Mouse (Mus musculus): ENCODE measurements around the gene Csn1s2a. TPM values are rescaled to one million over a fixed set of nuclear protein-coding genes. Genes with fewer than 3 reads are reported as not detected.
"Not testable (repeated sequence)": the region's sequence is repeated elsewhere in the genome, so short reads cannot be mapped to it uniquely, and the experiment has no call there.

Csn1s2a gene
- polyA plus RNA-seq (2012; rRNA removed) = not detected in 2 replicates

- H3K4me1 ChIP-seq (ENCODE audit: control insufficient read depth, insufficient read depth, low read length) = no peaks in the 10 kb centered on the region
- H3K27ac ChIP-seq (ENCODE audit: control insufficient read depth, insufficient read depth, low read depth, low read length) = no peak within 1 kb of the TSS
- H3K27me3 ChIP-seq (ENCODE audit: control insufficient read depth, insufficient read depth, low read length) = no peaks in the 10 kb centered on the region
- TF ChIP-seq POLR2A (IDR thresholded peaks at IDR 0.05; ENCODE audit: control insufficient read depth, low read depth, low read length) = no peak
- TF ChIP-seq CTCF (IDR thresholded peaks at IDR 0.05; ENCODE audit: control insufficient read depth, insufficient read depth, insufficient replicate concordance, low read depth, low read length) = no peak
- no peaks in the 10 kb centered on the region for H3K36me3 ChIP-seq (ENCODE audit: control insufficient read depth, insufficient read depth, low read length)
- no peak within 1 kb of the TSS for H3K4me3 ChIP-seq (ENCODE audit: control insufficient read depth, low read depth, low read length)
Measured at GRCm38 (mm10) chr5:87774267-87774666, at the start of gene Csn1s2a. Gene Csn1s2a, plus strand, starts transcription at chr5:87774567.

DNA sequence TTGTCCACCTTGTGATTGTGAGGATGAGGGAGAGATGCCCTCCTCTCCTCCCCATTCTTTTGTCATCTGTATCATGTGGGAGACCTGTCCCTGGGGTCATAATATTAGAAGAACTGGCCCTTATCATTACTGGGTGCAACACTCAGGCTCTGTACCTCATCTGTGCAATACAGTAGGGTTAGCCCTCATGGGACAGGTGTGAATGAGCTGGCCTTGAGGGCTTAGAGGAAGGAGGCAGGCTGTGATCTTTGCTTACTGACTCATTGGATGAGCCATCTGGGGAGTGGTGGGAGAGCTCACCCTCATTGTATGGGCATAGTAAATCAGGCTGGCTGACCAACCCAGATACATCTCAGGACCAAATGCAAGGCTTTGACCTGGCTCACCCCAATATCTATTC, 39.5 kb upstream of the Csn1s2a start:
- H3K4me3 ChIP-seq (ENCODE audit: control insufficient read depth, low read depth, low read length) = no peak overlapping the region

GRCm38 (mm10) chr5:87753471-87753870, 20.9 kb upstream of the Csn1s2a start:
- H3K36me3 ChIP-seq (ENCODE audit: control insufficient read depth, insufficient read depth, low read length) = no peaks in the 10 kb centered on the region
- H3K4me3 ChIP-seq (ENCODE audit: control insufficient read depth, low read depth, low read length) = no peak overlapping the region
- H3K27me3 ChIP-seq (ENCODE audit: control insufficient read depth, insufficient read depth, low read length) = no peaks in the 10 kb centered on the region
- H3K4me1 ChIP-seq (ENCODE audit: control insufficient read depth, insufficient read depth, low read length) = no peaks in the 10 kb centered on the region
- H3K27ac ChIP-seq (ENCODE audit: control insufficient read depth, insufficient read depth, low read depth, low read length) = no peak overlapping the region
- TF ChIP-seq POLR2A (IDR thresholded peaks at IDR 0.05; ENCODE audit: control insufficient read depth, low read depth, low read length) (no peak), CTCF (IDR thresholded peaks at IDR 0.05; ENCODE audit: control insufficient read depth, insufficient read depth, insufficient replicate concordance, low read depth, low read length) (no peak)

More for the DNA sequence above, 39.5 kb upstream of the Csn1s2a start:
- Histone ChIP-seq H3K27ac (ENCODE audit: control insufficient read depth, insufficient read depth, low read depth, low read length) (no peak overlapping the region), H3K36me3 (ENCODE audit: control insufficient read depth, insufficient read depth, low read length) (no peaks in the 10 kb centered on the region), H3K4me1 (ENCODE audit: control insufficient read depth, insufficient read depth, low read length) (no peaks in the 10 kb centered on the region), H3K27me3 (ENCODE audit: control insufficient read depth, insufficient read depth, low read length) (no peaks in the 10 kb centered on the region)
- TF ChIP-seq CTCF (IDR thresholded peaks at IDR 0.05; ENCODE audit: control insufficient read depth, insufficient read depth, insufficient replicate concordance, low read depth, low read length) (no peak), POLR2A (IDR thresholded peaks at IDR 0.05; ENCODE audit: control insufficient read depth, low read depth, low read length) (no peak)

DNA sequence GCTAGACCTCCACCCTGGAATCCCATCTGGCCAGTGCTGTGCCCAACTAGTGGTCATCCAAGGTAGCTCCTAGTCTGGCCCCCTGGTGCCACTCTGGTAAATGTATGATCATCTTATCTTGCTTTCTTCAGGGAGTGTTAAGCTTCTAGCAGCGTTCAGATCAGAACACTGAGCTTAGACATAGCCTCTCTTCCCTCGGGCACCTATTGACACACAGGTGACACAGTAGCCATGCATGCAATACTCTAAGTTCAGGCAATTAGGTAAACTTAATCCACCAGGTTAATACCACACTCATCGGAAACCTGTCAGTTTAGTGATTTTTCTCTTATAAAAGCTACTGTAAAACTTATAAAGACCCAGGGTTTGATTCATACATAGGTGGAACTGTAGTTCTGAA, 9.8 kb upstream of the Csn1s2a start:
- Histone ChIP-seq H3K36me3 (ENCODE audit: control insufficient read depth, insufficient read depth, low read length) (no peaks in the 10 kb centered on the region), H3K4me1 (ENCODE audit: control insufficient read depth, insufficient read depth, low read length) (no peaks in the 10 kb centered on the region), H3K27ac (ENCODE audit: control insufficient read depth, insufficient read depth, low read depth, low read length) (no peak overlapping the region), H3K27me3 (ENCODE audit: control insufficient read depth, insufficient read depth, low read length) (no peaks in the 10 kb centered on the region), H3K4me3 (ENCODE audit: control insufficient read depth, low read depth, low read length) (no peak overlapping the region)
- TF ChIP-seq POLR2A (IDR thresholded peaks at IDR 0.05; ENCODE audit: control insufficient read depth, low read depth, low read length) = no peak
- TF ChIP-seq CTCF (IDR thresholded peaks at IDR 0.05; ENCODE audit: control insufficient read depth, insufficient read depth, insufficient replicate concordance, low read depth, low read length) = no peak

- not testable (repeated sequence) for H3K27ac ChIP-seq (ENCODE audit: control insufficient read depth, insufficient read depth, low read depth, low read length); H3K27me3 ChIP-seq (ENCODE audit: control insufficient read depth, insufficient read depth, low read length)
Measured at GRCm38 (mm10) chr5:87772151-87772550, 2.2 kb upstream of the Csn1s2a start.

DNA sequence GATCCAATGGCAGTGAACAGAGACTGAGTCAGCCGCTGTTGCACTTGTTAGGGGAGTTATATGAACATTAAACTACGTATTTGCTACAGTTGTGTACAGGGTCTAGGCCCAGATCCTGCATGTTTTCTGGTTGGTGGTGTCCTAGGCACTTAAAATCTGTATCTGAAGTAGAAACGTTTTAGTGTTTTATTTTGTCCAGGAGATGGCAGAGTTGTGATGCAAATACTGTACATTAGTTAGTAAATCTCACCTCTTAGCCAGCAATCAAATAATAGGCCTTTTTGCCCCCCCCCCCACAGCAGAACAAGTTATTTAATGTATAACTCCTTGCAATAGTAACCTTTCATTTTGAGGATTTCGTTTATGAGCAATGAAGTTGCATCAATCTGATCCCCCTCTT, 8.4 kb downstream of the Csn1s2a start:
- no peaks in the 10 kb centered on the region for H3K4me1 ChIP-seq (ENCODE audit: control insufficient read depth, insufficient read depth, low read length)
- no peak overlapping the region for H3K27ac ChIP-seq (ENCODE audit: control insufficient read depth, insufficient read depth, low read depth, low read length)
- TF ChIP-seq POLR2A (IDR thresholded peaks at IDR 0.05; ENCODE audit: control insufficient read depth, low read depth, low read length) = no peak
- no peak for TF ChIP-seq CTCF (IDR thresholded peaks at IDR 0.05; ENCODE audit: control insufficient read depth, insufficient read depth, insufficient replicate concordance, low read depth, low read length)
- H3K36me3 ChIP-seq (ENCODE audit: control insufficient read depth, insufficient read depth, low read length) = no peaks in the 10 kb centered on the region
- no peaks in the 10 kb centered on the region for H3K27me3 ChIP-seq (ENCODE audit: control insufficient read depth, insufficient read depth, low read length)
- H3K4me3 ChIP-seq (ENCODE audit: control insufficient read depth, low read depth, low read length) = no peak overlapping the region

More at GRCm38 (mm10) chr5:87772151-87772550, 2.2 kb upstream of the Csn1s2a start:
- not testable (repeated sequence) for H3K4me1 ChIP-seq (ENCODE audit: control insufficient read depth, insufficient read depth, low read length); H3K36me3 ChIP-seq (ENCODE audit: control insufficient read depth, insufficient read depth, low read length); H3K4me3 ChIP-seq (ENCODE audit: control insufficient read depth, low read depth, low read length)

DNA sequence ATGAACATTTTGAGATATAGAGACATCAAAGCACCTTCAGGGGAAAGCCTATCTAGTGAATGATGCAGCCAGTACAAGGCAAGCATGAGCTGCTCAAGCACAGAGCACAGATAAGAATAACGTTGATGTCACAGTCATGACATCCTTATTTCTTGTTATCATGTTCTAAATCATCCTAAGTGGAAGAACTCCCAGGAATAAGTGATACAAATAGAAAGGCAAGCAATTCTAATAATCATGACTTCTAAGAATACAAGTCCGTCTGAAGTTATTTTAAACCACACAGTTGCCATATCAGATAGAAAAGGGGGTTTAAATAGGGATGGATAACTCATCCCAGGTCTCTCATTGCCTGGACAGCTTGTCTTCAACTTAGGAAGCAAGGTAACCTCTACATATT, 33.4 kb downstream of the Csn1s2a start, which contains the start of gene Csn1s2b:
Gene Csn1s2b (plus strand): TSS at position 301 of the 400 bp plus-strand sequence.
- TF ChIP-seq CTCF (IDR thresholded peaks at IDR 0.05; ENCODE audit: control insufficient read depth, insufficient read depth, insufficient replicate concordance, low read depth, low read length) (no peak), POLR2A (IDR thresholded peaks at IDR 0.05; ENCODE audit: control insufficient read depth, low read depth, low read length) (no peak)
- Histone ChIP-seq H3K27me3 (ENCODE audit: control insufficient read depth, insufficient read depth, low read length) (no peaks in the 10 kb centered on the region), H3K4me3 (ENCODE audit: control insufficient read depth, low read depth, low read length) (no peak within 1 kb of the TSS), H3K27ac (ENCODE audit: control insufficient read depth, insufficient read depth, low read depth, low read length) (no peak within 1 kb of the TSS), H3K36me3 (ENCODE audit: control insufficient read depth, insufficient read depth, low read length) (no peaks in the 10 kb centered on the region), H3K4me1 (ENCODE audit: control insufficient read depth, insufficient read depth, low read length) (no peaks in the 10 kb centered on the region)

DNA sequence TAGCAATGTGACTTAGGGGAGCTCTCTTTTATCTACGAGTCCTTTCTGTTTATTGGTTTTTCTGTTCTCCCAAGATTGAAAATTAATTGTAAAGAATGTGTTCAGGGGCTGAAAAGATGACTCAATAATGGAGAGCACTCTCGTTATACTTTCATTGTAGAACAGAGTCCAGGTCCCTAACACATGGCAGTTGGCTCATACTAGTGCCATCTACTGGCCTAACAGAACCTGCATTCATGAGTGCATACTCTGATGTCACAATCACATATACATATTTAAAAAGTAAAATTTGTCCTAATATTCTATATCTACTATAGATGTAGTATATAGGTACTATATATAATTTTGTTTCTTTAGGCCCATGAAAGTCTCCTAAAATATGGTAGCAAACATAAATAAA, 34.9 kb downstream of the Csn1s2a start:
- no peaks in the 10 kb centered on the region for H3K36me3 ChIP-seq (ENCODE audit: control insufficient read depth, insufficient read depth, low read length)
- TF ChIP-seq CTCF (IDR thresholded peaks at IDR 0.05; ENCODE audit: control insufficient read depth, insufficient read depth, insufficient replicate concordance, low read depth, low read length) (no peak), POLR2A (IDR thresholded peaks at IDR 0.05; ENCODE audit: control insufficient read depth, low read depth, low read length) (no peak)
- H3K4me3 ChIP-seq (ENCODE audit: control insufficient read depth, low read depth, low read length) = no peak overlapping the region
- no peak overlapping the region for H3K27ac ChIP-seq (ENCODE audit: control insufficient read depth, insufficient read depth, low read depth, low read length)
- H3K4me1 ChIP-seq (ENCODE audit: control insufficient read depth, insufficient read depth, low read length) = no peaks in the 10 kb centered on the region
- H3K27me3 ChIP-seq (ENCODE audit: control insufficient read depth, insufficient read depth, low read length) = no peaks in the 10 kb centered on the region
